Mouse (Mus musculus): ENCODE data around the gene Selplg. TPM values are rescaled to one million over a fixed set of nuclear protein-coding genes. Genes with fewer than 3 reads are reported as not detected.
"Not testable (repeated sequence)": the region's sequence is repeated elsewhere in the genome, so short reads cannot be mapped to it uniquely, and the experiment has no call there.

Selplg gene
- polyA plus RNA-seq, 1 experiment from 2014 or later = 2.0 TPM

GRCm38 (mm10) chr5:113797149-113797882, 35.1 kb downstream of the Selplg start:
- Histone ChIP-seq H3K4me2 (ENCODE audit: low read length) (no peak overlapping the region), H3K4me1 (ENCODE audit: control insufficient read depth, insufficient read depth, low read length) (no peaks in the 10 kb centered on the region), H3K4me3 (ENCODE audit: low read depth, low read length) (no peak overlapping the region), H3K36me3 (ENCODE audit: control insufficient read depth, insufficient read depth, low read length) (no peaks in the 10 kb centered on the region), H3K9ac (ENCODE audit: low read depth, low read length) (no peak overlapping the region), H3K27ac (ENCODE audit: low read length) (no peak overlapping the region), H3K27me3 (ENCODE audit: control insufficient read depth, insufficient read depth, low read depth, low read length) (no peaks in the 10 kb centered on the region), H3K9me3 (replicated peaks; ENCODE audit: control insufficient read depth, low read length, poor library complexity, severe bottlenecking) (no peaks in the 10 kb centered on the region)
- WGBS = 12% methylated on average over 19 of the region's 19 CpGs
- ATAC-seq = no peak

GRCm38 (mm10) chr5:113796401-113797148, 35.9 kb downstream of the Selplg start:
- WGBS = 8% methylated on average over 13 of the region's 13 CpGs
- Histone ChIP-seq H3K4me1 (ENCODE audit: control insufficient read depth, insufficient read depth, low read length) (no peaks in the 10 kb centered on the region), H3K27me3 (ENCODE audit: control insufficient read depth, insufficient read depth, low read depth, low read length) (no peaks in the 10 kb centered on the region), H3K36me3 (ENCODE audit: control insufficient read depth, insufficient read depth, low read length) (no peaks in the 10 kb centered on the region), H3K4me3 (ENCODE audit: low read depth, low read length) (no peak overlapping the region), H3K9me3 (replicated peaks; ENCODE audit: control insufficient read depth, low read length, poor library complexity, severe bottlenecking) (no peaks in the 10 kb centered on the region), H3K27ac (ENCODE audit: low read length) (no peak overlapping the region), H3K4me2 (ENCODE audit: low read length) (no peak overlapping the region), H3K9ac (ENCODE audit: low read depth, low read length) (no peak overlapping the region)
- ATAC-seq = no peak

GRCm38 (mm10) chr5:113791197-113792095, 41.0 kb downstream of the Selplg start:
- Histone ChIP-seq H3K9ac (ENCODE audit: low read depth, low read length) (no peak overlapping the region), H3K9me3 (replicated peaks; ENCODE audit: control insufficient read depth, low read length, poor library complexity, severe bottlenecking) (no peaks in the 10 kb centered on the region), H3K4me2 (ENCODE audit: low read length) (no peak overlapping the region), H3K27me3 (ENCODE audit: control insufficient read depth, insufficient read depth, low read depth, low read length) (no peaks in the 10 kb centered on the region; the same call in 1 of the 2 replicates), H3K36me3 (ENCODE audit: control insufficient read depth, insufficient read depth, low read length) (no peaks in the 10 kb centered on the region), H3K4me3 (ENCODE audit: low read depth, low read length) (no peak overlapping the region), H3K4me1 (ENCODE audit: control insufficient read depth, insufficient read depth, low read length) (no peaks in the 10 kb centered on the region), H3K27ac (ENCODE audit: low read length) (no peak overlapping the region)
- no peak for ATAC-seq
- WGBS = 83% methylated on average over 16 of the region's 16 CpGs

GRCm38 (mm10) chr5:113790453-113791196, 41.8 kb downstream of the Selplg start:
- no peaks in the 10 kb centered on the region for H3K4me1 ChIP-seq (ENCODE audit: control insufficient read depth, insufficient read depth, low read length)
- H3K4me2 ChIP-seq (ENCODE audit: low read length) = no peak overlapping the region
- ATAC-seq = no peak
- no peaks in the 10 kb centered on the region for H3K9me3 ChIP-seq (replicated peaks; ENCODE audit: control insufficient read depth, low read length, poor library complexity, severe bottlenecking)
- no peaks in the 10 kb centered on the region; the same call in 1 of the 2 replicates for H3K27me3 ChIP-seq (ENCODE audit: control insufficient read depth, insufficient read depth, low read depth, low read length)
- H3K27ac ChIP-seq (ENCODE audit: low read length) = no peak overlapping the region
- H3K9ac ChIP-seq (ENCODE audit: low read depth, low read length) = no peak overlapping the region
- WGBS = 75% methylated on average over 11 of the region's 11 CpGs
- H3K4me3 ChIP-seq (ENCODE audit: low read depth, low read length) = no peak overlapping the region
- H3K36me3 ChIP-seq (ENCODE audit: control insufficient read depth, insufficient read depth, low read length) = no peaks in the 10 kb centered on the region

- H3K4me2 ChIP-seq (ENCODE audit: low read length) = no peak overlapping the region
- H3K4me3 ChIP-seq (ENCODE audit: low read depth, low read length) = no peak overlapping the region
- 50% methylated on average over 7 of the region's 7 CpGs for WGBS
- no peak overlapping the region for H3K9ac ChIP-seq (ENCODE audit: low read depth, low read length)
- H3K27ac ChIP-seq (ENCODE audit: low read length) = no peak overlapping the region
- peaks cover 2% of the 10 kb centered on the region; the same call in 1 of the 2 replicates for H3K27me3 ChIP-seq (ENCODE audit: control insufficient read depth, insufficient read depth, low read depth, low read length)
- no peaks in the 10 kb centered on the region for H3K4me1 ChIP-seq (ENCODE audit: control insufficient read depth, insufficient read depth, low read length)
- H3K9me3 ChIP-seq (replicated peaks; ENCODE audit: control insufficient read depth, low read length, poor library complexity, severe bottlenecking) = no peaks in the 10 kb centered on the region
- no peak for ATAC-seq
- H3K36me3 ChIP-seq (ENCODE audit: control insufficient read depth, insufficient read depth, low read length) = no peaks in the 10 kb centered on the region
Measured at GRCm38 (mm10) chr5:113789075-113789788, 43.2 kb downstream of the Selplg start.

GRCm38 (mm10) chr5:113788645-113789044, 43.8 kb downstream of the Selplg start:
- H3K27ac ChIP-seq (ENCODE audit: low read length) = no peak overlapping the region
- 49% methylated on average over 6 of the region's 6 CpGs for WGBS

GRCm38 (mm10) chr5:113786985-113787384, 45.5 kb downstream of the Selplg start:
- H3K27ac ChIP-seq (ENCODE audit: low read length) = no peak overlapping the region
- no peak overlapping the region for H3K4me2 ChIP-seq (ENCODE audit: low read length)
- no peaks in the 10 kb centered on the region for H3K4me1 ChIP-seq (ENCODE audit: control insufficient read depth, insufficient read depth, low read length)
- 81% methylated on average over 5 of the region's 5 CpGs for WGBS
- H3K27me3 ChIP-seq (ENCODE audit: control insufficient read depth, insufficient read depth, low read depth, low read length) = peaks cover 9% of the 10 kb centered on the region; the same call in 1 of the 2 replicates
- H3K9ac ChIP-seq (ENCODE audit: low read depth, low read length) = no peak overlapping the region
- H3K9me3 ChIP-seq (replicated peaks; ENCODE audit: control insufficient read depth, low read length, poor library complexity, severe bottlenecking) = no peaks in the 10 kb centered on the region
- ATAC-seq = no peak
- H3K36me3 ChIP-seq (ENCODE audit: control insufficient read depth, insufficient read depth, low read length) = no peaks in the 10 kb centered on the region
- H3K4me3 ChIP-seq (ENCODE audit: low read depth, low read length) = no peak overlapping the region

More at GRCm38 (mm10) chr5:113788645-113789044, 43.8 kb downstream of the Selplg start:
- ATAC-seq = no peak
- Histone ChIP-seq H3K36me3 (ENCODE audit: control insufficient read depth, insufficient read depth, low read length) (no peaks in the 10 kb centered on the region), H3K4me1 (ENCODE audit: control insufficient read depth, insufficient read depth, low read length) (no peaks in the 10 kb centered on the region), H3K9ac (ENCODE audit: low read depth, low read length) (no peak overlapping the region), H3K27me3 (ENCODE audit: control insufficient read depth, insufficient read depth, low read depth, low read length) (peaks cover 5% of the 10 kb centered on the region; the same call in 1 of the 2 replicates), H3K4me3 (ENCODE audit: low read depth, low read length) (no peak overlapping the region), H3K4me2 (ENCODE audit: low read length) (no peak overlapping the region), H3K9me3 (replicated peaks; ENCODE audit: control insufficient read depth, low read length, poor library complexity, severe bottlenecking) (no peaks in the 10 kb centered on the region)

- H3K4me3 ChIP-seq (ENCODE audit: low read depth, low read length); H3K27ac ChIP-seq (ENCODE audit: low read length); H3K9ac ChIP-seq (ENCODE audit: low read depth, low read length); H3K27me3 ChIP-seq (ENCODE audit: control insufficient read depth, insufficient read depth, low read depth, low read length); H3K4me1 ChIP-seq (ENCODE audit: control insufficient read depth, insufficient read depth, low read length); H3K9me3 ChIP-seq (replicated peaks; ENCODE audit: control insufficient read depth, low read length, poor library complexity, severe bottlenecking); H3K36me3 ChIP-seq (ENCODE audit: control insufficient read depth, insufficient read depth, low read length); ATAC-seq; H3K4me2 ChIP-seq (ENCODE audit: low read length): not testable (repeated sequence)
- WGBS = 45% methylated on average over 3 of the region's 3 CpGs
Measured at GRCm38 (mm10) chr5:113784104-113784503, 48.3 kb downstream of the Selplg start.

All from midbrain, embryonic 16.5 days (tissue).